Mouse (Mus musculus): ENCODE results near the gene Rapgef2.
A peak's percentile ranks its signal among the peaks of the same experiment; 100 is the strongest.

Gene Rapgef2

DNA sequence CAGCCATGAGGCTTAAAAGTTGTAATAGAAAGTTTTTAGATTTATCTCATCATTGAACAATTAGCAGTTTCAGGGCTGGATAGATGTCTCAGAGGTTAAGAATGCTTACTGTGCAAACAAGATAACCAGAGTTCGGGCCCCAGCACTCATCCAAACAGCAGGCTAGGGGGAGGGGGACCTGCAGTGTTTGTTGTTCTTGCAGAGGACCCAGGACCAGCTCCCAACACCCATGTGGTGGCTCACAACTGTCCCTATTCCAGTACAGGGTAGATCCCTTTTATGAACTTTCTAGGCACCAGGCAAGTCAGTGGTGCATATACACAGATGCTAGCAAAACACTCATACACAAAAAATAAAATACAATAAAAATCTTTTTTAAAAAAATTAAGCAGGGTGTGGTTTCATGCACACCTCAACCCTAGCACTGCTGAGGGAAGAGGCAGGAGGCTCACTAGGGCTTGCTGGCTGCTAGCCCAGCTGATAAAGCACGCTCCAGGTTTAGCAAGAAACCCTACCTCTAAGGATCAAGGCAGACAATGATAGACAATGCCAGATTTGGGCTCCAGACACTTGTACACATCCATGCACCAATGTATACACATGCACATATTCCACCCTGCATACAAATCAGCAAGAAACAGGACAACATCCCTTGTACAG is 118.0 kb downstream of the Rapgef2 start:
- no peak for DNase-seq (ENCODE audit: low read depth, low spot score)

DNA sequence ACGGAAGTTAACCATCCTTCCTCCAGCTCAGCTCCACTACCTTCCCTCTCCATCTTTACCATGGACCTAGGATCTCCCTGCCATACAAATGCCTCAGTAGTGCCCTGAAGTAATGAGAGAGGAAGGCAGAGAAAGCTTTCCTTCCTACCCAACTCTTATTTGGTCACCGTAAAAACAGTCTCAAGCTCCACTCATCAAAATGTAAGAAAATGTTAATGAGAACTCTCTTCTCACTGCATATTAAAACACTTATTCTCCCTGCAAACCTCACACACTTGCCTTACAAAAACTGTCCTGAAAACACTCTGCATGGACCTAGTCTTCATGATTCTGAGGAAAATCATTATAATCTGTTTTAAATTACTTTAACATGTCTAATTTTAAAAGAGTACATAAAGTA is 118.7 kb downstream of the Rapgef2 start:
- no peak for DNase-seq (ENCODE audit: low read depth, low spot score)

DNA sequence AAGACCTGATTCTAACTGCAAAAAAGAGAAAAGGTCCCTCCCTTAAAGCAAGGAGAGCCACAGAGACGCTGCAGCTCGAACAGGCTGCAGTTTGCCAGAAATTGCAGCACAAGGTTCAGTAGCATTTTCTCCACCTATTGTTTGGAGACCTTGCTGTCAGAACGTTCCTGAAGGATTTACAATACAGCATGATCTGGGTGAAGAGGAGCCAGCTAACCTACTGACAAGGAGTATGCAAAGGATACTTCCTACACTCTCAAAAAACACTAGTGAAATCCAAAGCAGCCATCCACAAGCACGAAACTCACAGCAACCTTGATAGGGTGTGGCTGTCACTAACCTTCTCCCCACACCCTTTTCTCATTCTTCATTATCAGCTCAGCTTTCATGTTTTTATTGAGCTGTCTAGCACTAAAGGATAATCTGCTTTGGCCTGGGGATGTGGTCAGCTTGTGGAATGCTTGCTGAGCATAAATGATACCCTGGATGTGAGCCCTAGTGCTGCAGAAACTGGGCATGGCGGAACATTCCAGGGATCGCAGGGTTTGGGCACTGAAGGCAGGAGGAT is 124.4 kb downstream of the Rapgef2 start:
- no peak for DNase-seq (ENCODE audit: low read depth, low spot score)

DNA sequence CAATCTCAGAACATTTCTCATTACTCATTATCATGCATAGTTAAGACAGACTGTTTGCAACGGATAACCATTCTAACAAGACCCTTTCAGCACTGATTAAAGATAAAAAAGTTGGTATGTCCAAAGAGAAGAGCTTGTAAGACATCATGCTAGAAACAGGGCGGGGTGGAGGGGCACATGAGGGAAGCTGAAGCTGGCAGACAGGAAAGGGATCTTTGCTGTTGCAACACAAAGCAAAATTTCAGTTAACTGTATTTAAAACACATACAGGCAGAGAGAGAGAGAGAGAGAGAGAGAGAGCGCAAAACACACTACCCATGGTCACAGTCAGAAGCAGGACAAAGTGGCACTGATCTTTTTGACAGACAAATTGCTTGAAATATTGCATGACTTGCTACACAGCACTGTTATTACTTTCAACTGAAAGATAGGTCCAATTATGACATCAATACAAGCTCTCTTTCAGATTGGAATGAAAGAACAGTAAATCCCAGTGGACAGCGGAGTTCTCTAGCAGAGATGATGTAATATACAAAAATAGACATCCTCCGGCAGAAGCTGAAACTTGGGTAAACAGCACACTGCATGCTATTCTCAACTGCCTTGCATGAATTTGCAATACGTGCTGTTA is 125.1 kb downstream of the Rapgef2 start:
- peak; percentile 79 for DNase-seq (ENCODE audit: low read depth, low spot score)

- no peak for DNase-seq (ENCODE audit: low read depth, low spot score)
Observed at GRCm38 (mm10) chr3:79158254-79158653, 128.1 kb downstream of the Rapgef2 start.

DNA sequence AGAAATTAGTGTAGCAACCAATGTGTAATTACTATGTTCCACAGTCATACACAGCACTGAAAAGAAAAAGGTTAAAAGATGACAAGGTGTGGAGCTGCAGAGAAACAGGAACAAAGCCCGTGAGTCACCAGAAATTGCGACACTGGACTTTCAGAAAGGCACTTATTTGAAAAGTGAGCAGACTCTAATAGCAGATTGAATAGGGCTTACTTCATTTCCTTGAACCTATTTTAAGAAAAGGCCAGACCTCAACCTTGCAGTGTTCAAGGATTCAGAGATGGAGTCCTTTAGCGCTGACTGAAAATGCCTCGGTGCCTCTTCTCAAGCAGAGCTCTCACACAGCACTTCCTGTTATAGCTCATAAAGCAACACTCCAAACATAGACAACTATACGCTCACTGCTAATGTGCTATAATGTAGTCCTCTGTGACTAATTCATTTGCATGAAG is 133.3 kb downstream of the Rapgef2 start:
- no peak for DNase-seq (ENCODE audit: low read depth, low spot score)

DNA sequence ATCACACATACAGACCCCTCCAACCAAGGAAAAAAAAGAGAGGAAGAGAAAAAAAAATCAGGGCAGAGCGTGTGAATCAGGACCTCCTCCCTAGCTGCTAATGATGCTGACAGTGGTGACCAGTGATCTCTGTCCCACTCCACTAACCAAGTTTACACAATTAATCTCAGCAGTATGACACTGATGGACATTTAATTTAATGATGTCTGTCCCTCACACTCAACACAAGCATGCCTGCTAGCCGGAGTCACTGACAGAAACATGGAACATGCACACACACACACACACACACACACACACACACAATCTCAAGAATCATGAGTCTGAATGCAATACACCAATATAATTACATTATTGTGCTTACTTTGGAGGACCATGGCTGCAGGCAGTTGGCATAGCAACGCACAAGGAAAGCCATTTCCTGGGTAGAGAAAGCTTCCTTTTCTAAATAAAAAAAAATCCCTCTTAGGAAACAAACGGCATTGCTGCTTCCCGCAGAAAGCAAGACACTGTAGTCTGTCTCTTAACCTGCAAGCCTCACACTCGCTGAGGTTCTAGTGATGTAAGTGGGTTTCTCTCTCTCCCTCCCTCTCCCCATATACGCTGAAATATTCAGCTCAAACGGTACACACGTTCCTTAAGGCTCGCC is 140.8 kb downstream of the Rapgef2 start:
- no peak for DNase-seq (ENCODE audit: low read depth, low spot score)

DNA sequence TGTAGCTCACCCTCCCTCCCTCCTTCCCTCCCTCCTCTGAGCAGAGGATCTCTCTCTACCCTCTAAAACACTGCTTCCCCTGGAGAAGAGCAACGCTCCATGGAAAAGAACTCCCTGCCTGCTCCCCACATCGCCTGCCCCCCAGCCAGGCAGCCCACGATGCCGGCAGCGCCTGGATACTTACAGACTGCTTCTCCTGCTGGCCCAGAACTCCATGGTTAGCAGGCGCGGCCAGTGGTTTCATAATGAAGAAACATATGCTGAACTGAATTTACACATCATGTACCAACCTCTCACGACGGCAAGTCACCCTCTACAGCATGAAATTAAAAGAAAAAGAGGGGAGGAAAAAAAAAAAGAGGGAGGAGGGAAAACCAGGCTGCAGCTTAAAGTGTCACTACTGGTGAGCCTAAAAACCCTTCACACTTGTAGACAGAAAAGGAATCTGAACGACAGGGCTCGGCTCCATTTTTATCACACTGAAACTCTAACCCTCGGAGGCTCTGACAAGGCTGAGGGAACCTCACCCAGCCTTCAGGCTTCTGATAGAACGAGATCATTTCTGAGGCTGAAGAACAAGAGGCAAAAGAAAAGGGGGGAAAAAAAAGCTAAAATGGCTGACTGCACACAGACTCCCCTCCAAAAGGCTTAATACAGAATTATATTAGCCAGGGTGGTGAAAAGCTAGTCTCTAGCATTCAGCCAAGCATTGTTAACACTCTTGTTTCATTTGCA is 141.5 kb downstream of the Rapgef2 start:
- DNase-seq (ENCODE audit: low read depth, low spot score), result no peak

DNA sequence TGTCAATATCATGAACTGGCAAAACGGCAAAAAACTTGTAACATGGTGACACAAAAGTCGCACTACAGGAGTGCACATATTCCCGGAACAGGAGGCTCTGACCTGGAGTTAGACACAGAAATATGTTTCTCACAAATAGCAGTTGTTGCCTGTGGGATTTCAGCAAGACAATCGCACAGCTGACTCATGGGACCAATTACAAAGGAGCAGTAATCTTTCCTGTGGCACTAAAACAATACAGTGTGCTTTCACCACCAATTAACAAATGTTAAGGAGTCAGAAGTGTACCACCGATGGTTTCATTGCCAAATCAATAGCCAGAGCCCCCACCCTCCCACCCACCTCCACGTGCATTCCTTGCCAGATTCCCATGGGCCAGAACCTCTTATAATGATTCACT is 142.2 kb downstream of the Rapgef2 start:
- no peak for DNase-seq (ENCODE audit: low read depth, low spot score)

DNA sequence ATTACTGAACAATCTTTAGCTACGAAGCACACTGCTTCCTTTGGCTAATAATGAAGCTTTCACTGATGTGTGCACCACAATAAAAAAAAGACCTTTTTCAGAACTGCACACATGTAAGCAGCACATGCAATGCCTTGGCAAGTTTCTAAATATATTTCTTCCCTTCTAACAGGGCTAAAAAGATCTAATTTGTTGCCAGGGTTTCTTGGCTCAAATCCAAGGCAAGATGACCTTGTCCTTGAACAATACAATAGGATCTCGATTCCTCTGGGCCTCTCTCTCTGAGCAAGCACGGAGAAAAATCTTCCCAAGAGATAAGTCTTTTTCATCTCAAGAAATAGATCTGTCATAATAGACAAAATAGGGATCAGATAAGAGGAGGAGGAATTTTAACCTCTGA is 147.1 kb downstream of the Rapgef2 start:
- no peak for DNase-seq (ENCODE audit: low read depth, low spot score)

GRCm38 (mm10) chr3:79138601-79139000 is 147.7 kb downstream of the Rapgef2 start:
- DNase-seq (ENCODE audit: low read depth, low spot score), result no peak

DNA sequence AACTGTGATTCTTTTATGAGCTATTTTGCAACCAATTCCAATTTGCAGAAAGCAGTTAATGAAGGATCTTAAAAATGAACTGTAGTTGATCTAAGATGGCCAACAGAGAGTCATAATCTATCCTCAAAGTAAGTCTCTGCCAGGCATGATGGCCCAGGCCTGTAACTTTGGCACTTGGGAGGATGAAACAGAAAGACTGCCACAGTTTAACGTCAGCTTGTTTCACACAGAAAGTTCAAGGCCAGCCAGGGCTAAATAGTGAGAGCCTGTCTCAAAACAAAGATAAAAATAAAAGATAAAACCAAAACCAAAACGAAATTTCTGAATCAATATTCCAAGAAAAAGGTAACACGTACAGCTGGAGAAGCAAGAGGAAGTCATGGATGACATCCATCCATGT is 155.3 kb downstream of the Rapgef2 start:
- no peak for DNase-seq (ENCODE audit: low read depth, low spot score)

- DNase-seq (ENCODE audit: low read depth, low spot score), result no peak
Observed at GRCm38 (mm10) chr3:79129044-79129600, 157.2 kb downstream of the Rapgef2 start.

DNA sequence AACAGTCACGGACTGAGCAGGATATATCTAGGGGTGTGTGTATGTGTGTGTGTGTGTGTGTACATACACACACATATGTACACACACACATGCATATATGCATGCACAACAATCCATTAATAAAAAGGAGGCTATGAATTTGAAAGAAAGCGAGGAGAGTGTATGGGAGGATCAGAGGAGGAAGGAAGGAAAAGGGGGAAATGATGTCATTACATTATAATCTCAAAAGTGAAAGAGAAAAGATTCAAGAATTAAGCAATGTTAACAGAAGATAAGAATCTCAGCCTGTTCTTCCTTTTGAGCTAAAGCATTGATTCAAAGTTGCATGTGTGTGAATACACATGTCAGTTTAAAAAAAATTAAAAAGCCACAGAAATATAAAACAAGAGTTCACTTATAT is 158.5 kb downstream of the Rapgef2 start:
- DNase-seq (ENCODE audit: low read depth, low spot score), result no peak

- DNase-seq (ENCODE audit: low read depth, low spot score), result no peak
Observed at GRCm38 (mm10) chr3:79126857-79127256, 159.5 kb downstream of the Rapgef2 start.

DNA sequence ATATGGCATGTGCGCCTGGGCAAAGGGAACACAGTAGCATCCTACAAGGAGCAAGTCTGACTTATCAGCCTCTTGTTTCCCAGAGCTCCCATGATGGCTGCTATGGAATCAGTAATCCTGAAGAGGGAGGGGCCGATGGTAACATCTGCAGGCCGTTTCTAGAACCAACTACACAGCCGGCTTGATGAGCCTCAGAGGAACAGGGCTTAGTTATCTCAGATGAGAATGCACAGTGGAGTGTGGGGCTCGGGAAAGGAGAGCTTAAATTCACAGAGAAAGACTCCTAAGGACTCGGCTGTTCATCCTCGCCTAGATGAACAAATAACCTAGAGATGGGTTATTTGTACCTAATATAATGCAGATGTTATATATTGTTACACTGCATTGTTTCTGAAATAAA is 164.9 kb downstream of the Rapgef2 start:
- no peak for DNase-seq (ENCODE audit: low read depth, low spot score)

DNA sequence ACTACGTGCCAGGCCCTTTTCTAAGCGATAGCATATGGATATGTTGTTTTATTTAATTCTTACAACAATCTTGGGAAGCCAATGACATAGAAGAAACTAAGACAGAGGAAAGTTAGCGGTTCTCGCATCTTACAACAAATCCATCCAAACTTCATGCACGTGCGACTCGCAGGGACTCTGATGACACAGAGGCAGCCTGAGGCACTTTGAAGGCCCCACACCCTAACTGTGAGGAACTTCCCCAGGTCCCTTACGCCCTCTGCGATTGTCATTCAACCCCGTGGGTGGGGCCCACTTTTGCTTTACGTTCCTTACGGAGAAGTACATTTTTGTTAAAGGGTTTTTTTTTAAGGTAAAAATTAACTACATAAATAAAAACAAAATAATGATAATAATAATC is 166.3 kb downstream of the Rapgef2 start:
- no peak for DNase-seq (ENCODE audit: low read depth, low spot score)

- no peak for DNase-seq (ENCODE audit: low read depth, low spot score)
Observed at GRCm38 (mm10) chr3:79110153-79110552, 176.2 kb downstream of the Rapgef2 start.

DNA sequence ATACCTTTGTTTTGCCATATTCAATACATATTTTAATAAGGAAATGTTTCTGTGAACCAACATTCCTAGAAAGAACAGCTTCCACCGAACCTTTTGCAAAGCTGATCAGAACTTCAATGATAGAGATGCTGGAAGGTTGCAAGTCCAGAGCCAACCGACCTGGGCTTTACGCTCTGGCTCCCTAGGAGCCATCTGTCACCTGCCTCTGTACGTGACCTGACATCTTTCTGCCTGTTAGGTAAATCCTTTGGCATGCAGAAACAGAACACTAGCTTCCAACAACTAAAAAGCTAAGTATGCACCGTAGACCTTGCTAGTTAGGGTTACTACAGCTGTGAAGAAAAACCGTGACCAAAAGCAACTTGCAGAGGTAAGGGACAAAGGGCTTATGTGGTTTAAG is 178.1 kb downstream of the Rapgef2 start:
- DNase-seq (ENCODE audit: low read depth, low spot score), result no peak

- DNase-seq (ENCODE audit: low read depth, low spot score), result no peak
Observed at GRCm38 (mm10) chr3:79106360-79106759, 180.0 kb downstream of the Rapgef2 start.

GRCm38 (mm10) chr3:79103604-79104003 is 182.7 kb downstream of the Rapgef2 start:
- no peak for DNase-seq (ENCODE audit: low read depth, low spot score)

DNA sequence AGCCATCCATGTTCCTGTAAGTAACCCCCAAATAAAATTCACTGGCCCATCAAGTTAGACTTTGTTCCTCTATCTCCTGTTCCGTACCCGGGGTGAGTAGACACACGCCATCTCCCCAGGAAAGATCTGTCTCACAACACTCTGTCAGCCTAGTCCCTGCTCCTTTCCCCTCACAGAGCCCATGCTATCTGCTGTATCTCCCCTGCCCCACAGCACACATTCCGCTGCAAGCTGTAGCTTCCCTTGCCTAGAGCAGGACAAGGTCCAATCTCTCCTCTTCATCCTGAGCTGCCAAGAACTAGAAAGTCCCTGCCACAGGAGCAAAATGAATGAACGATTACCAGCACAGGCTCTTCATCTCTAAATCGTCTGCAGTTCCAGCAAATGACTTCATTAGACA is 184.6 kb downstream of the Rapgef2 start:
- DNase-seq (ENCODE audit: low read depth, low spot score), result no peak

Data from skeletal muscle tissue, adult 2 months (tissue).